Mouse (Mus musculus): ENCODE measurements around the gene Tmem243. TPM values are rescaled to one million over a fixed set of nuclear protein-coding genes. Genes with fewer than 3 reads are reported as not detected.

Tmem243 gene
- polyA plus RNA-seq, 1 experiment from 2014 or later: 28.1 TPM

Other genes with a start within 250 kb of the Tmem243 start
- gene Abcb4, start 207.0 kb upstream of the Tmem243 start, polyA plus RNA-seq (2014; fragmentation: Nextera tagmentation; extraction: Ambion mirVana): 0.23 TPM in 1 of 2 replicates, not detected in the other
- gene Crot, start 103.3 kb upstream of the Tmem243 start, polyA plus RNA-seq (2014; fragmentation: Nextera tagmentation; extraction: Ambion mirVana): 37.2 and 48.9 TPM in 2 replicates
- 34.1 and 55.5 TPM in 2 replicates for gene Dmtf1, start 61.1 kb downstream of the Tmem243 start, polyA plus RNA-seq (2014; fragmentation: Nextera tagmentation; extraction: Ambion mirVana)
- gene 9330182L06Rik, start 165.4 kb downstream of the Tmem243 start, polyA plus RNA-seq (2014; fragmentation: Nextera tagmentation; extraction: Ambion mirVana): 1.6 and 3.3 TPM in 2 replicates

Data from kidney, embryonic 14.5 days (tissue).